8 mouse cellular contexts compared by ENCODE assay signal in the genomic region with DNA sequence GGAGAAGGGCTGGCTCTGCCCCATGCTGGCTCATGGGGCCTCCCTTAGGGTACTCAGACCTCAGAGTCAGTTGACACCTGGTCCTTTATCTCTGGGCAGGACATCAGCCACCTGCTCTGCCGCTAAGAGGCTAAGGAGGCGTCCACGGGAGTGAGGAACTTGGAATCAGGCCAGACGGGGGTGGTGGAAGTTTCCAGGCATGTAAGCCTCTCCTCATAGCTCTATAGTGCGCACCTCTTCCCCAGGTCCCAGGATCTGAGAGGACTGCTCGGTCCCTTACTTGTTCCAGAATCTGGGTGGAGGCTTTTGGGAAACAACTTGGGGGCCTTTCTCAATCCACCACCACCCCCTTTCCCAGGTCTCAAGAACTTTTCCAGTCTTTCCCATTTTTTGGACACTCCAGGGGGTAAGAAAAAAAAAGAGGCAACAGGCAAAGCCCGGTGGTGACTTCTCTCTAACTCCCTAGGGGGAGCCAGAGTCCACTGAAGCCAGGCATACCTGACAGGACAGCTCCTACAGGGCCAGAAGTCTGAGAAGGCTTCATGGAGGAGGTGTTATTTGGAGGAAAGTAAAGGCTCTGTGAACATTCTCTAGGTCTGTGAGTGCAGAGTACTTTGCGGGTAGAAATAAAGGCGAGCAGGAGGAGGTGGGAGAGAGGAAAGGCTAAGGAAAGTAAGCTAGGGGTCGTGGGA. TPM values are rescaled to one million over a fixed set of nuclear protein-coding genes. Genes with fewer than 3 reads are reported as not detected.
DNase-seq lines count a peak whose midpoint lies in the region.

No protein-coding gene starts in this region.

- DNase-seq in adrenal gland, postnatal 10 days: peak; percentile 63
- DNase-seq in adrenal gland, adult 18-20 months (ENCODE audit: low spot score in 2 of 2): no peak
- peak; percentile 74 for DNase-seq in 416B (ENCODE audit: low read depth)
- DNase-seq in c-Kit-positive CD71-negative TER-119-negative erythroid progenitor cells, embryonic 14.5 days (ENCODE audit: low read depth): peak; percentile 50
- peak; percentile 76 to 80 for DNase-seq in kidney, postnatal 25 days
- peak; percentile 76 for DNase-seq in thymus, postnatal 14 days
- no peak for DNase-seq in gastrocnemius, postnatal 10 days
- no peak for DNase-seq in T-cell, adult 2 months (ENCODE audit: low spot score)

RNA-seq across cellular contexts. Expression of gene Map3k6, which starts 7.2 kb away (rescaled TPM):
- total RNA-seq in adrenal gland, postnatal 10 days (2021): 10 to 100 TPM; 17.2 to 36.7 TPM
- total RNA-seq in adrenal gland, adult 18-20 months (2021): 10 to 100 TPM; 30.7 to 34.2 TPM
- total RNA-seq in gastrocnemius, postnatal 10 days (2021): 1 to 10 TPM; 2.1 to 5.5 TPM

RNA-seq across cellular contexts. Expression of gene Gpr3, which starts 21.1 kb away (rescaled TPM):
- total RNA-seq in adrenal gland, postnatal 10 days (2021): under 1 TPM; 0.36 to 0.99 TPM
- total RNA-seq in adrenal gland, adult 18-20 months (2021): 1 to 10 TPM in 1 of 2 experiments, under 1 TPM in 1; 0.26 to 1.2 TPM
- total RNA-seq in gastrocnemius, postnatal 10 days (2021): not detected

RNA-seq across cellular contexts. Expression of gene Cd164l2, which starts 21.5 kb away (rescaled TPM):
- total RNA-seq in adrenal gland, postnatal 10 days (2021): 1 to 10 TPM; 2.2 to 2.4 TPM
- total RNA-seq in adrenal gland, adult 18-20 months (2021): 1 to 10 TPM; 1.1 to 2.6 TPM
- total RNA-seq in gastrocnemius, postnatal 10 days (2021): not detected

RNA-seq across cellular contexts. Expression of gene Sytl1, which starts 29.5 kb away (rescaled TPM):
- 1 to 10 TPM; 5.2 to 6.3 TPM for total RNA-seq in adrenal gland, postnatal 10 days (2021)
- total RNA-seq in adrenal gland, adult 18-20 months (2021): 1 to 10 TPM; 1.2 to 1.5 TPM
- 1 to 10 TPM; 1.1 to 1.4 TPM for total RNA-seq in gastrocnemius, postnatal 10 days (2021)

RNA-seq across cellular contexts. Expression of gene Tmem222, which starts 44.2 kb away (rescaled TPM):
- 10 to 100 TPM; 49.5 to 54.8 TPM for total RNA-seq in adrenal gland, postnatal 10 days (2021)
- 10 to 100 TPM; 55.5 to 61.6 TPM for total RNA-seq in adrenal gland, adult 18-20 months (2021)
- total RNA-seq in gastrocnemius, postnatal 10 days (2021): 10 to 100 TPM; 23.6 to 25.9 TPM

Comparison
In these comparisons a context has a peak if more than half of its experiments do, and no peak if none do; other contexts are left out.
1. DNase-seq: peak in adrenal gland, postnatal 10 days (single experiment), 416B (single experiment), c-Kit-positive CD71-negative TER-119-negative erythroid progenitor cells, embryonic 14.5 days (single experiment), kidney, postnatal 25 days (2 of 2) and thymus, postnatal 14 days (single experiment); none in adrenal gland, adult 18-20 months (0 of 2), gastrocnemius, postnatal 10 days (single experiment) and T-cell, adult 2 months (single experiment).